Mouse (Mus musculus) adrenal gland (tissue): Measurements from ENCODE around the gene Ghrl.
"Not testable (repeated sequence)": the region's sequence is repeated elsewhere in the genome, so short reads cannot be mapped to it uniquely, and the experiment has no call there.

ENCODE experiments used
- intact Hi-C: fragments of 180-260 bp; cut with DNase I; formaldehyde crosslinking; loops from one replicate; pipeline ENCODE4 v1.15.1; 2025
- microRNA-seq, 2 experiments: library from miRNA; unstranded; fragments of <30 nt; microRNA quantifications; one replicate each; pipeline ENCODE4; 2019

The Ghrl gene

GRCm38 (mm10) chr6:113672029-113672428 lies 47.7 kb downstream of the Ghrl start:
- intact Hi-C loops = not testable (repeated sequence)

- intact Hi-C loops = no loop called here
Observed at GRCm38 (mm10) chr6:113669821-113670220, 49.9 kb downstream of the Ghrl start.

GRCm38 (mm10) chr6:113668287-113669154 lies 51.2 kb downstream of the Ghrl start:
- intact Hi-C loops = no loop called here

GRCm38 (mm10) chr6:113667611-113668122 lies 52.0 kb downstream of the Ghrl start:
- intact Hi-C loops = no loop called here

Small RNA genes within 50 kb of the gene (microRNA-seq; reads per million reads assigned to microRNA genes)
- gene Mir7042 = 0.49 to 1.1 reads per million in 2 experiments
